Mouse (Mus musculus): Measurements from ENCODE around the gene Stxbp2.
A peak's percentile ranks its signal among the peaks of the same experiment; 100 is the strongest.

DNA sequence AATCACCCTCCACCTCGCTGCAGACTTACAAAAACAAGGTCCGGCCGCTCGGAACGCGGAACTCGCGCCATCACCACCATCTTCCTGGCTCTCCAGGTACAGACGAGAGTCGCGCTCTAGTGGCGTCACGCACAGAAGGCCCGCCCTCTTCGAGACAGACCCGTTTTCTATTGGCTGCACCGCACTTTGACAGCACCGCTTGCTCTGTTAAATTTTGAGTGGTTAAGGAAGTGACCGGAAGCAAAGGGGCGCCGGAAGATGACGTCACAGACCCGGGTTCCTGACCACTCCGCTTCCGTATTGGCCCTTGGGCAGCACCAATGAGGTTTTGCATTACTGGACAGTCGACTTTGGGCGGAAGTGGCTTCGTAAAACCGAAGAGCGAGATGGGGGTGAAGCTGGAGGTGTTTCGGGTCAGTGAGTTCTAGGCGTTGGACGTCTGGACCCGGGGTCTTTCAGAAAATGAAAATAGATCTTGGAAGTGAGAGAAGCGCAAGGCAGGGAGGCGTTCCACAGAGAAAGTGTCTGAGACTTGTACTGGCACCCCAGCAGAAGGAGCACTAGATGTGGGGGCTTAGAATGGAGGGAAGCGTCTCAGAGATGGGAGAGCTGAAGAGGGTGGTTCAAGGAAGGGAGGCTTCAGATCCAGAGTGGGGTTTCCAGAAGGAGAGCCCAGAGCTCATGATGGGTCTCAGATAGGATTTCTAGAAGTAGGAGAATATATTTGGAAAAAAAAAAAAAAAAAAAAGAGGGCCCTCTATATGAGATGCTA is 9.4 kb upstream of the Stxbp2 start, which contains the start of the genes Xab2 and Pet100:
- TF ChIP-seq CTCF (IDR thresholded peaks at IDR 0.05; ENCODE audit: low read depth, low read length) (no peak), POLR2A (IDR thresholded peaks at IDR 0.05; ENCODE audit: borderline replicate concordance, low read depth, low read length) (0 out of 2 replicates have a peak, but pooled peaks have one; percentile 28)
